Mouse (Mus musculus) C2C12 (cell line): ENCODE results near the gene Shc2.

Experiments
- CEBPB ChIP-seq: IDR thresholded peaks from one replicate; pipeline ENCODE4 v1.6.1; 2011; ENCODE audit warnings: low read depth, mild to moderate bottlenecking, control low read depth, moderate library complexity
- CTCF ChIP-seq: IDR thresholded peaks from one replicate; pipeline ENCODE4 v1.5.1; 2011; ENCODE audit not compliant: control insufficient read depth, insufficient read depth, insufficient read length
- MAX ChIP-seq: IDR thresholded peaks from one replicate; pipeline ENCODE4 v1.6.1; 2011; ENCODE audit warnings: mild to moderate bottlenecking, control low read depth
- MYOD1 ChIP-seq: IDR thresholded peaks from one replicate; pipeline ENCODE4 v1.6.1; 2011; ENCODE audit warnings: low read depth; ENCODE audit not compliant: control insufficient read depth, insufficient read length
- MYOG ChIP-seq: IDR thresholded peaks from one replicate; pipeline ENCODE4 v1.6.1; 2011; ENCODE audit not compliant: control insufficient read depth, insufficient read length; ENCODE audit errors: extremely low read depth
- USF1 ChIP-seq: IDR thresholded peaks from one replicate; pipeline ENCODE4 v1.6.1; 2011; ENCODE audit warnings: low read depth, mild to moderate bottlenecking, control low read depth, moderate library complexity

GRCm38 (mm10) chr10:79675346-79676035 lies 37.8 kb upstream of the Shc2 start:
- TF ChIP-seq CEBPB (no peak), CTCF (no peak), USF1 (no peak), MYOG (no peak), MAX (no peak), MYOD1 (no peak)
